Mouse (Mus musculus): Measurements from ENCODE around the gene T.

- no peak for TF ChIP-seq CTCF (IDR thresholded peaks at IDR 0.05; ENCODE audit: extremely low read depth, insufficient read depth, insufficient read length, insufficient replicate concordance)
- no peak for TF ChIP-seq POLR2A (IDR thresholded peaks at IDR 0.05; ENCODE audit: low read depth, low read length)
Observed at GRCm38 (mm10) chr17:8389790-8390095, 44.5 kb upstream of the T start.

All from spleen, adult 2 months (tissue).